Mouse (Mus musculus): ENCODE measurements around the gene Fabp7. TPM values are rescaled to one million over a fixed set of nuclear protein-coding genes. Genes with fewer than 3 reads are reported as not detected.

Fabp7 gene
- 471 and 572 TPM in 2 replicates for polyA plus RNA-seq (2012; rRNA removed)

- no peak for DNase-seq (ENCODE audit: extremely low spot score in 1 of 2, low spot score in 1 of 2)
Measured at GRCm38 (mm10) chr10:57784876-57785150, at the start of gene Fabp7. Gene Fabp7 (plus strand): TSS chr10:57784881.

- DNase-seq (ENCODE audit: extremely low spot score in 1 of 2, low spot score in 1 of 2) = no peak
Measured at GRCm38 (mm10) chr10:57740733-57741132, 43.9 kb upstream of the Fabp7 start.

GRCm38 (mm10) chr10:57741351-57741750, 43.3 kb upstream of the Fabp7 start:
- DNase-seq (ENCODE audit: extremely low spot score in 1 of 2, low spot score in 1 of 2) = no peak

GRCm38 (mm10) chr10:57743045-57743444, 41.6 kb upstream of the Fabp7 start:
- DNase-seq (ENCODE audit: extremely low spot score in 1 of 2, low spot score in 1 of 2) = no peak

GRCm38 (mm10) chr10:57743606-57744016, 41.1 kb upstream of the Fabp7 start:
- peak; percentile 11 to 71 for DNase-seq (ENCODE audit: extremely low spot score in 1 of 2, low spot score in 1 of 2)

GRCm38 (mm10) chr10:57744128-57744765, 40.4 kb upstream of the Fabp7 start:
- DNase-seq (ENCODE audit: extremely low spot score in 1 of 2, low spot score in 1 of 2) = peak in 1 of 2 experiments; percentile 38

GRCm38 (mm10) chr10:57745452-57745851, 39.2 kb upstream of the Fabp7 start:
- DNase-seq (ENCODE audit: extremely low spot score in 1 of 2, low spot score in 1 of 2) = no peak

- DNase-seq (ENCODE audit: extremely low spot score in 1 of 2, low spot score in 1 of 2) = no peak
Measured at GRCm38 (mm10) chr10:57747127-57747526, 37.6 kb upstream of the Fabp7 start.

GRCm38 (mm10) chr10:57753343-57753742, 31.3 kb upstream of the Fabp7 start:
- DNase-seq (ENCODE audit: extremely low spot score in 1 of 2, low spot score in 1 of 2) = no peak

GRCm38 (mm10) chr10:57755201-57755736, 29.4 kb upstream of the Fabp7 start:
- DNase-seq (ENCODE audit: extremely low spot score in 1 of 2, low spot score in 1 of 2) = no peak

GRCm38 (mm10) chr10:57758999-57759398, 25.7 kb upstream of the Fabp7 start:
- DNase-seq (ENCODE audit: extremely low spot score in 1 of 2, low spot score in 1 of 2) = no peak

GRCm38 (mm10) chr10:57760694-57761093, 24.0 kb upstream of the Fabp7 start:
- no peak for DNase-seq (ENCODE audit: extremely low spot score in 1 of 2, low spot score in 1 of 2)

- DNase-seq (ENCODE audit: extremely low spot score in 1 of 2, low spot score in 1 of 2) = no peak
Measured at GRCm38 (mm10) chr10:57763044-57763443, 21.6 kb upstream of the Fabp7 start.

- peak in 1 of 2 experiments; percentile 58 for DNase-seq (ENCODE audit: extremely low spot score in 1 of 2, low spot score in 1 of 2)
Measured at GRCm38 (mm10) chr10:57783289-57784130, 1.2 kb upstream of the Fabp7 start.

GRCm38 (mm10) chr10:57784131-57784875, 378 bp upstream of the Fabp7 start:
- peak; percentile 73 to 89 for DNase-seq (ENCODE audit: extremely low spot score in 1 of 2, low spot score in 1 of 2)

- DNase-seq (ENCODE audit: extremely low spot score in 1 of 2, low spot score in 1 of 2) = no peak
Measured at GRCm38 (mm10) chr10:57785552-57785951, 871 bp downstream of the Fabp7 start.

- no peak for DNase-seq (ENCODE audit: extremely low spot score in 1 of 2, low spot score in 1 of 2)
Measured at GRCm38 (mm10) chr10:57792957-57793356, 8.3 kb downstream of the Fabp7 start.

GRCm38 (mm10) chr10:57794018-57794417, 9.3 kb downstream of the Fabp7 start, which contains the start of gene Smpdl3a:
Gene Smpdl3a (plus strand): TSS chr10:57794335.
- no peak for DNase-seq (ENCODE audit: extremely low spot score in 1 of 2, low spot score in 1 of 2)

GRCm38 (mm10) chr10:57794491-57795461, 10.1 kb downstream of the Fabp7 start:
- DNase-seq (ENCODE audit: extremely low spot score in 1 of 2, low spot score in 1 of 2) = peak in 1 of 2 experiments; percentile 30

- DNase-seq (ENCODE audit: extremely low spot score in 1 of 2, low spot score in 1 of 2) = no peak
Measured at GRCm38 (mm10) chr10:57795542-57795941, 10.9 kb downstream of the Fabp7 start.
